Mouse (Mus musculus) erythroblast, adult 5-6 weeks (primary cell): ENCODE results near the gene Pkhd1. TPM values are rescaled to one million over a fixed set of nuclear protein-coding genes. Genes with fewer than 3 reads are reported as not detected.
"Not testable (repeated sequence)": the region's sequence is repeated elsewhere in the genome, so short reads cannot be mapped to it uniquely, and the experiment has no call there.

Experiments used
- ATAC-seq: replicated peaks from 2 replicates; pipeline ENCODE4 v1.8.0; 2016; ENCODE audit warnings: moderate number of reproducible peaks, mild to moderate bottlenecking, moderate TSS enrichment, inconsistent platforms; ENCODE audit not compliant: poor library complexity, low FRiP score, severe bottlenecking
- total RNA-seq, 2 experiments: library from RNA; stranded (forward) in 1 of 2; stranded (reverse) in 1 of 2; fragments of 150-400 nt in 1 of 2; fragments of 200-764, 138-1000 nt in 1 of 2; gene quantifications; 2 replicates each; pipeline versions ENCODE4 v1.2.3 to v1.2.4; 2015 to 2017; ENCODE audit warnings: low replicate concordance in 2 of 2

Gene Pkhd1
- total RNA-seq, 2 experiments from 2014 or later: not detected

DNA sequence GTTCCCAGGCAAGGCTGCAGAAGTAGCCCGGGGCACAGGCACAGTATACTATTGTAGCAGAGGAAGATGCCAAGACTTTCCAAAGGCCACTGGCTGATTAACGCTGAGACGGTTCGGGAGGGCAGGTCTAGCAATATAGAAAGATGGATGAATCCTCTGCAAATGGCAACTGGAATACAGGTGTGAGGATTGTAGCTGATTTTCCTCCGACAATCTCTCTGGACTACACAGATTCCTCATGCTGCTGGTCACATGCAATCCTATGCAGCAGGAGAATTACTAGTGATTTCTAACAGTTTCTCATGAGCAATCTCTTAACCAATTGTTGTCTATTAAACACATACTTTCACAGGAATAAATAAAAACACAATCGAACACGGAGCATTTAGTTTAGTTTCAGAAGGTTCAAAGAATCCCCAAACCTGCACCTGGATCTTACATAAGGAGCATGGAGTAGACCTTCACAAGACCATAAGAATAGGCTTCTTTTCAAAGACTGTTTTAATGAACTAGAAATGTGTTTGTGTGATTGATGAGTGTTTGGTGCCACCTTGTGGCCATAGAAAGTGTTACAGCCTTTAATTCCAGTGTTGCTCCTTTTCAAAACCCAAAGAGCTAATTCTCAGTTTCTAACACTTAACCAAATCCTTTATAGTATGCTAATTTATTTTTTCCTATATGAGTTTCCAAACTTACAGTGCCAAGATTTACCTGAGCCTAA lies 104.3 kb downstream of the Pkhd1 start:
- ATAC-seq: no peak

DNA sequence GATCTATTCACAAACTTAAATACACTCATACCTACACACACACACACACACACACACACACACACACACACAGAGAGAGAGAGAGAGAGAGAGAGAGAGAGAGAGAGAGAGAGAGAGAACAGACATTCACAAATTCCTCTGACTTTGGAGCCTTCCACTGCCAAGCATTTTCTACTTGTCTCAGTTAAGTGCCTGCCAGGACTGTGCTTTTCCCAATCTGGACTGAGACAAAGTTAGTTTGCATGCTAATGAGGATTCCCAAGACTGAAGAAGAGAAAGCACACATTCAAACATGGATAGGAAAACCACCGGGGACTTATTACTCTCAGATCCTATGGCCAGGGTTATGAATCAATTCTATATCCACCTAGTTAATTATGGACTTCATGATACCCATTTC lies 118.9 kb downstream of the Pkhd1 start:
- no peak for ATAC-seq

DNA sequence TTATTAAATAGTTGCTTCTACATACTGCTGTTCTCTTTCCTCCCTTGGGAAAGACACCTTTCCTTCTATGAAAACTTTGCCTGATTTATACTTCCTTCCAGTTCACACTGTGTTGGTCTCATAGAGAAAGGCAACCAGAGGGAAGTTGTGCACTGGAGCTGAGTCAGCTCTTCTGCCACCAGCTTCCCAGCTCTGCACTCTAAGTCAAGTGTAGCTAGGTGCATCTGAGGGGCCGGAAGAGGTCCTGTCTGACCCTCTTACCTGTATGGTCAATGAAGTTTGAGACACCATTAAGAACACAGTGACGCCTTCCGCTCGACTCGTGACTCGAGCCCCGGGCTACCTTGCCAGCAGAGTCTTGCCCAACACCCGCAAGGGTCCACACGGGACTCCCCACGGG lies 131.8 kb downstream of the Pkhd1 start:
- ATAC-seq: no peak

DNA sequence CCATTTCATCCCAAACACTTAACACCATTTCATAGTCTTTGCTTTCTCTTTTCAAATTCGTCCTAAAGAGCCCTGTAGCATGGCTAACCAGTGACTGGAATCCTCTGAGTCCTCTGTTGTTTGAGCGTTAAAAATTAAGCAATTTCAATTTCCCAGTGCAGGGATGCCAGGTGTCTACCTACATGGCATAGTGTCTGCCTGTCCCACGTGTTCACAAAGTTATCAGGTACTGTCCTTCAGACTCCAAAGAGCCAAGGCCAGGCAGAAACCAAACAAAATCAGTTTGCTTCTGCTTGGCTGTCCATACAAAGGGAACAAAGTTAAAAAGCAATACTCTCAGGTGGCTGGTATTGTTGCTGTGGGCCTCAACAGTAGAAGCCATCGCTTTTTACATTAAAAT lies 136.0 kb downstream of the Pkhd1 start:
- ATAC-seq: no peak

DNA sequence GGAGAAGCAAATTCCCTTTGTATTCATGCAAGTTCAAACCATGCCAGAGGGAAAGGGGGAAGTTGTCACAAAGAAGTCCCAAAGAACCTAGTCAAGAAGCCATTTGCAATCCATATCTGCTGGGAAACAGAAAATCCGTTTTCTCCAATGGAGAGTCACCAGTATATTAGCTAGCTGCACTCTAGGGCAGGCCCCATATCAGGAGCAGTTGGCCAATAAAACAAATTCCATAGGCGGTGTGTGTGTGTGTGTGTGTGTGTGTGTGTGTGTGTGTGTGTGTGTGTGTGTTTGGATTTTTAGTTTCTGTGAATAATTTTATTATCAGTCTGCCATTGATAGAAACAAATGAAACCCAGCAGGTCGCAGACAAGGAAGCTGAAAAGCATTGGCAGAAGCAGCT lies 139.2 kb downstream of the Pkhd1 start:
- ATAC-seq: no peak

DNA sequence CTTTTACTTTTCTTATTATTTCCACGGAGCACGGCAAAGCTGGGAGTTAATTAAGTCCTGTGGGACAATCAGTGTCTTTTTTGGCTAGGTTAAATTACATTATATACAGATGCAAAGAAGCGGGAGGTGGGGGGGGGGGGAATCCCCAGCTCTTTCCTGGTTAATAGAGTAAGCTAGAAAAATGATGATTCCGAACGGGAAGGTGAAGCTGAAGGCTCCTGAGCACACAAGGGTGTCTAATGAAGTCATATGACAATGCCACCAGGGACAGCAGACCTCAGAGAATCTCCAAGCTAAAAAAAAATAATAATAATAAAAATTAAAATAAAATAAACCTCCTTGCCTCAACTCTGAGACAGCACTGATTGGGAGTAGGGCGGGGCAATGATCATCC lies 139.6 kb downstream of the Pkhd1 start:
- ATAC-seq: no peak

DNA sequence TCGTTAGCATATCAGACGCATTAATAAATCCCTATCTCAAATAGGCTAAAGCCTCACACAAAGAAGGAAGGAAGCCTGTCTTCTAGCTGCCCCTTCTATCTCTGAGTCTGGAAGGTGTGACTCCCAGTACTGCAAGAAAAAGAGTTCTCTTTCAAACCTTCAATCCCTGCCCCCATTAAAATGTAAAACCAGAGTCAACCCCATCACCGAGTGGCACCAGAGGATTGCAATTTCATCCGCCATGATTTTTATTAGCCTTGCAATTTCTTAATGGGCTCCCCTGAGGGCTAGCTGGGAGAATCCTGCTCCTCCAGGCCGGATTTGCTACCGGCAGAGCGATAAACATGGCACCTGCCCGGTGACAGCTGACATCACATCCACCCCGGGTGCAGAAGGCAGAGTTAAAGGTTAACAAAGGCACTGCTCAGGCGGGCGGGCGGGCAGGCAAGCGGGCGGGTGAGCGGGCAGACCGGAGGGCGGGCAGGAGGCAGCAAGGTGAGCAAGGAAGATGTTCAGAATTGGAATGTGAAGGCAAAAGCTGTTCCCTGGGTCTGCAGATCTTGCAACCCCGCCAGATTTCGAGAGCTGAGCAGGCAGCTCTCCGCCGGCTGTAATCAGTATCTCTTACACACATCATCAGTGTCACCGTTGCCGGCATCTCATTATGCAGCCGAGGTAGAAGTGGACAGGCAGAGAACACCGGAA lies 140.2 kb downstream of the Pkhd1 start:
- ATAC-seq: no peak

DNA sequence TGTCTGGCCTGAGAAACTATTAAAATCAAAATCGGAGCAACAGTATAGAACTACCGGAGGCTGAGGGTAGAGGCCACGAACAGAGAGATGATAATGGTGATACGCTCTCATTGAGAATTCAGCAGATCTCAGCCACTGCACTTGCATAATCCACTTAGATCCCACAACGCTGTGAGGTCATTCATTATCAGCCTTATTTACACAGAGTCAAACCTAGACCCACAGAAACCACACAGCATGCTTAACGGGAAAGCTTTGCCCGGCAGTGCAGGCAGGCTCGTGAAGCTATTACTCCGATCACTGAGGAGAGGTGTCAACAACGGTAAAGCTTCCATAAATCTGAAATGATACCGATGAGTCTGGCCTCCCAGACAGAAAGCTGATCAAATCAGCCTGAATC lies 147.1 kb downstream of the Pkhd1 start:
- ATAC-seq: no peak

DNA sequence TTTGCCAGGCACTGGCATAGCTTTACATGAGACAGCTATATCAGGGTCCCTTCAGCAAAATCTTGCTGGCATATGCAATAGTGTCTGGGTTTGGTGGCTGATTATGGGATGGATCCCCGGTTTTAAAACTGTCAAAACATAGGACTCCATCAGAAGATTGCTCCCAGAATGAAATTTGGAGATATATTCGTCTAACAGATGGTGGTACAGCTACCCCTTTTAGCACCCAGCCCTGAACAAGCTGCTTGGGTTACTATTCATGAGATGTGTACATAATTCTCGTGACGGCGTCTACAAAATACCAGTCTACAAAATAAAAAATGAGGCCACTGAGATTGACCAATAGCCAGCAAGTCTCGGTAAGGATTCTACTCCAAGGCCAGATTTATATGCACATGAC lies 147.5 kb downstream of the Pkhd1 start:
- no peak for ATAC-seq

DNA sequence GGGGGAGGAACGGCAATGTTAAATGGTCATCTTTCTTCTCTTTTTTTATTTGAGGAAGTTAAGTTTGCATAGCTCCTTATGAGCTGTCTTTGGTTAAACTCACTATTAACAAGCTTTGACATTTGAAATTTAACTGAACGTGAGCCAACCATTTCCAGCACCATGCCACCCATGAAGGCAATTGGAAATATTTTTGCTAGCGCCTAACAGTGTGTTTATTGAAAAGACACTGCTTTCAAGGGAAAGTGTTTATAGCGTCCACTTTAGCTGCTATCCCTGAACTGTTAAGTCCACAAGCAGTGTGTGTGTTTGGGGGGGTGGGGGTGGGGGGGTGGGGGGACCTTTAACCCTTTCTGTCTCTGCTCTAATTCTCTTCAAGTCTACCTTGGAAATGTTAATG lies 151.4 kb downstream of the Pkhd1 start:
- ATAC-seq: no peak

DNA sequence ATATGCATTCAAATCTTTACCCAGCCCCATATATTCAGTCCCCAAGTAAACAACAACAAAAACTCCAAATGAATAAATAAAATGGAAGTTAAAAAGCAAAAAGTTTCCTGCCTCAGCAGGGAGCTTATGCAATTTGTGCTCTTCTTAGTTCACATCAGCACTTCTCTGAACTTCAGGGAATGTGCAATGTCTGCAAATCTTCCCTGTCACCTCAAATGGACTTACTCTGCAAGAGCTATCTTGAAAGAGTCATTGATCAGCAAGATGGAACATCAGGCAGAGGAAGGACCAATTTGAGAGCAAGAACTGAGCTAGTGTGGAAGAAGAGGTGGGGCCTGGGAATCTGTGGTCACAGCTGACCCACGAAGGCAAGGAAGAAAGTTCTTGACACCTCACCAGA lies 163.2 kb downstream of the Pkhd1 start:
- no peak for ATAC-seq

DNA sequence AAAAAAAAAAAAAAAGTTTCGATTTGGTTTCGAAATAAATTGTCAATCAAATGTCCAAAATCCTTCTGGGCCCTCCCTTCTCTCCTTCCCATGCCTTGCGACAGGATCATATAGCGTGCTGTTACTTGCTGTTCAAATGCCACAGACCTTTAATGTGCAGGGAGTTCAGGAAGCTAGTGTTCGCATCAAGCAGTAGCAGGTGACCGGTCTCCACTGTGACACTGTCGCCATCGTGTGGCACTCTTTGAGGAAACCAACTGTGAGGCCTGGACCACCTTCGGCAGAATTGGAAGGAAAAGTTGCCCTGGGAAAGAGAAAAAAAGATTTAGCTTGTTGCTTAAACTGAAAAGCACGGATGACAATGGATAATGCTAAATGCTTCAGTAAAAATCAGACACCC lies 167.8 kb downstream of the Pkhd1 start:
- ATAC-seq: no peak

DNA sequence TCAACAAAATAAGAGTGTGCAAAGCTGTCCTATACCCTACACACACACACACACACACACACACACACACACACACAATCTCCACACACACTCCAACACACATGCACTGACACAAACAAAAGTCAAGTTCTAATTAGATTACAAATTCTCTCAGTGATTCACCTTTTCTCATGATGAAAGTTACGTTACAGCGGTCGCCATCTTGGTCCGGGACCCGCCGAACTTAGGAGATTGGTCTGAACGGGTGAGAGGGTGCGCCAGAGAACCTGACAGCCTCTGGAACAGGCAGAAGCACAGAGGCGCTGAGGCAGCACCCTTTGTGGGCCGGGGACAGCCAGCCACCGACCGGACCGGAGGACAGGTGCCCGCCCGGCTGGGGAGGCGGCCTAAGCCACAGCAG lies 185.8 kb downstream of the Pkhd1 start:
- ATAC-seq: not testable (repeated sequence)

DNA sequence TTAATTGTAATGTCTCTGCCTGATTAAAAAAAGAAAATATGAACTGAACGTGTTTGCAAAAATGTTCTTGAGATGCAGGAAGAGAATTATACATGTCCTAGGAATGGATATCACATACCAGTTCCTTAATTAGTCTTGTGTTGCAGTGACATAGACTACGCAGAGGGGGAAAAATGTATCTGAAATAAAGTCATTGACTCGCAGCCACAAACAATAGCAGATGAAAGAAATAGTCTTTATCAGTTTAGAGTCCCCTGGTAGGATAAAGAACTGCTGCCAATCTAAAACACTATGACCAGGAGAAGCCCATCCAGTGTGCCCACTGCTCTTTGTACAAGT lies 188.8 kb downstream of the Pkhd1 start:
- no peak for ATAC-seq

DNA sequence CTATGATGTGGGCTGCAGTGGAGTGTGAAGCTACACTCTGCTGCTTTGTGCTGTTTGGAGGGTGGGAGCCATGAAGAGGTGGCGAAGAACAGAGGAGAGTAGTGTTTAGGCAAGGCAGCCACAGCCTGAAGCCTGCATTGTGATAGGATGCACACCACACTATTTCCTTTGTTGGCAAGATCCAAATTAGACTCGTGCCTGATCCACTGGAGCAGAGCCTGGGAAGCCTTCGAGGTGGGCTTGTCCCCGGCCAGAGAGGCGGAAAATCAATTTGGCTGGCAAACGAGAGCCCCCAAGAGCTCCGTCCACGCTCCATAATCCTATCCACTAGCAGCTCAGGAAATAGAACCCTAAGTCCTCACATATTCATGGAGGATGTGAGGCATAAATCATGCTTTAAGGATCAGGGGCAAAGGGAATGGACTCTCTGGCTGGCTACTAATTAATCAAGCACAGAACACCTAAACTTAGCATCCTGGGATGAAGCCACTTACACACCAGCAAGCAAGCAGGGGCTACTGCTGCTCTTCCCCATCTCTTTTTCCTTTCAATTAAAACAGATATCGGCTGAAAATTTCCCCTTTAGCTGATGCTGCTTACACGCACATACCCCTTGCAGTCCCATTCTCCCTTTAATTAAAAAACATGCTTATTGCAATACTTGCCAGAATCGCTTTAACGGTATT lies 189.4 kb downstream of the Pkhd1 start:
- no peak for ATAC-seq

DNA sequence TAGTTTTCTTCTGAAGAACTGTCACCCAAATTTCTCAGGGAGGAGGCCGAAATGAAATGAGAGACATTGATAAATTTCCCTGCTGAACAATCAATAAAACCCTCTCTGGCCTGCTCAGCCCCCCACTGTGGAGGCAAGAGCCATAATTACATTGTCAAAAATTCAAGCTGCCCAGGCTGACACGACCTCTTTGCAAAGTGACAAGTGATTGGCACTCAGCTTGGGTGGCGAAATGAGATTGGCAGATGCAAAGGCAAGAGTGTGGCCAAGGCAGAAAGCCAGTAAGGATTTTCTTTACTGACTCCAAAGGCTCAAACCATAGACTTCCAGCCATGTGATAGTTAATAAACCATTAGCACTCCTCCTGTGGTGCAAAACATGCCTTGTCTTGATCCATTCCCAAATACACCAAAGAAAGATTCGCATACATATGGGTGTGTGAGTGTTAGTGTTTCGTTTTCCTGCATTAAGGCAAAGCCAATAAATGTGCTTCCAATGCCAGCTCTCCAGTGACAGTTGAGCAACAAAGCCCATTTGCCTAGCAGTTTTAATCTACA lies 208.4 kb downstream of the Pkhd1 start:
- ATAC-seq: no peak

DNA sequence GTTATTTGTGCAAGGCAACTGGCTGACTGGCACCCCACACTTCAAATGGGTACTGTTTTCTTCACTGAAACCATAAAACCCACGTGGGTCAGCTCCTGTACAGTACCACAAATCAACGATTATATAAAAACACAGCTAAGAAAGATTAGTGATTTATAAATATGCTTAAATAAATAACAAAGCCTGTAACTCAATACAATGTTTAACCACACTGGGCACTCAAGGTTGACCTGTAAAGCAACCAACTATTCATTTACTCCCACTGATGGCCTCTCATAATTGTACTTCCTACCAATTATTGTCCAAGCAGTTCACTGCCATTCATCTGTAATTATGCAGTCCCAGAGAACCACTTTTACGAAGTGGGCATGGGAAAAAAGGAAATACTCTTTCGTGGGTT lies 219.5 kb downstream of the Pkhd1 start:
- no peak for ATAC-seq

DNA sequence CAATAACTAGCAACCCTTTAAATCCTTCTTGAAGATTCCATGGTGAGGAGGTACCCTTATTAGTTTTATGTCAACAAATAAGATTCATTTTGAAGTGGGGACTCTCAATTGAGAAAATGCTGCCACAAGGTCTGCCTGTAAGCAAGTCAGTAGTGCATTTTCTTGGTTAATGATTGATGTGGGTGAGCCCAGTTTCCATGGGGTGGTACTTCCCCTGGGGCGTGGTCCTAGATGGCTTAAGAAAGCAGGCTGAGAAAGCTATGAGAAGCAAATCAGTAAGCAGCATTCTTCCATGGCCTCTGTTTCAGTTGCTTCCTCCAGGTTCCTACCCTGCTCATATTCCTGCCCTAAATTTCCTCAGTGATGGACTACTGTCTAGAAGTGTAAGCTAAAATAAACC lies 253.4 kb downstream of the Pkhd1 start:
- ATAC-seq: no peak

DNA sequence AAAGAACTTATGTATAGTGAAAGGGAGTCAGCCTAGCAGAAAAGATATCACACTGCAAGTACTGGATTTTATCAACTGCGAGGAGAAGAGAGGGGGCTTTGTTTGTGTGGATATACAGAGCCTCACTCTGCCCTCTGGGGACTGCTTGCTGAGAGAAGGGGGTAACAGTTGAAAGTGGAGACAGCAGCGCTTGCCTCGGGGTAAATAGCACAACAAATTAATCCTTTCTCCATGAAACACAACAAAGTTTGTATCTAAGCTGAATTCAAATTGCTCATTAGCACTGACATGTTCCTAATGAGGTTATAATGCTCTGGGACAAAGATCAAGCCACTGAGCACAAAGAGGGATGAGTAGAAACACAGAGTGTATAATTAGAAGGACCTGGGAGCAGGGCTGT lies 273.2 kb downstream of the Pkhd1 start:
- ATAC-seq: no peak

DNA sequence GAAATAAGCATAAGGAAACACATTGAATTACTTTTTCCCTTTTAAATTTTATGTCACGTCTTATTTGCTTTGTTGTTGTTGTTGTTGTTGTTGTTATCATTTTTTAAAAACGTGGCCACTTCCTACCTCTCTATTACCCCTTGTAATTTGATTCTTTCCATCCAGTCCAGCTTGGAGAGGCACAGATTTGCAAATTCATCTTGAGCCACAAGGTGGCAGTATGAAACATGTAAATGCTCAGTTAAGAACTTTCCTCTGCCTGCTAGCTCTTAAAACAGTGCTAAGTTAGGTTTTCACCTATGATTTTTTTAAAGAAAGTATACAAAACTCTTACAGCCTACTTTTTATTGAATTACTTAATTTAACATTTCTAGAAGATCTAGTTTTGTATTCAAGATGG lies 306.4 kb downstream of the Pkhd1 start:
- no peak for ATAC-seq

DNA sequence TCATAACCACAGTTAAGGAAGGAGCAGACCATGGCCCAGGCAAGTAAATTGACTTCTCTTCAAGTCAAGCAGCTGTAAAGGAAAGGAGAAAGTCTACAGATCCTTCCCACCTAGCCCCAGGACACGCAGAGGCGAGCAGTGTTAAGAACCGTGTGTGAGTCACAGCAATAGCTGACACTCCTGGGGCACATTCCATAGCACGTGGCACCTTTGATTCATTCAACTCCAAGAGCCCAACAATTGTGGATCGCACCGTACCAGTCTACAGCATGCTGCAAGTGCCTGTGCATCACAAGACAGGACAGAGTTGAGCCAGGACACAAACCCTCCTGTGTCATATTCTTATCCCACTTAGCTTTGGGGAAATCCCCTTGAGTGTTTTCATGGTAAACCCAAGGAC lies 306.9 kb downstream of the Pkhd1 start:
- ATAC-seq: no peak
